Mouse (Mus musculus): ENCODE results near the gene Trpm3. TPM values are rescaled to one million over a fixed set of nuclear protein-coding genes. Genes with fewer than 3 reads are reported as not detected.

Trpm3 gene
- polyA plus RNA-seq, 1 experiment = 0.22 TPM

GRCm38 (mm10) chr19:22883154-22883553 is 744.3 kb downstream of the Trpm3 start:
- no peak overlapping the region for H3K27ac ChIP-seq (ENCODE audit: insufficient read depth, low read length)
- no peaks in the 10 kb centered on the region for H3K36me3 ChIP-seq (ENCODE audit: control insufficient read depth, insufficient read depth, low read length, poor library complexity, severe bottlenecking)
- no peak overlapping the region for H3K9ac ChIP-seq (ENCODE audit: low read depth, poor library complexity, severe bottlenecking)
- H3K4me1 ChIP-seq (ENCODE audit: control insufficient read depth, insufficient read depth, low read length) = no peaks in the 10 kb centered on the region
- H3K4me3 ChIP-seq (ENCODE audit: low read depth, low read length) = no peak overlapping the region
- TF ChIP-seq CTCF (IDR thresholded peaks at IDR 0.05; ENCODE audit: low read depth, low read length) (no peak), POLR2A (IDR thresholded peaks at IDR 0.05; ENCODE audit: insufficient read depth, low read length) (no peak), EP300 (IDR thresholded peaks at IDR 0.05; ENCODE audit: insufficient read depth, low read depth, low read length) (no peak)
- no peaks in the 10 kb centered on the region for H3K27me3 ChIP-seq (ENCODE audit: control insufficient read depth, insufficient read depth, low read length, poor library complexity, severe bottlenecking)
- H3K9me3 ChIP-seq (replicated peaks; ENCODE audit: control insufficient read depth, insufficient read depth, low read length, poor library complexity, severe bottlenecking) = no peaks in the 10 kb centered on the region

GRCm38 (mm10) chr19:22883744-22884317 is 745.0 kb downstream of the Trpm3 start:
- Histone ChIP-seq H3K9ac (ENCODE audit: low read depth, poor library complexity, severe bottlenecking) (no peak overlapping the region), H3K9me3 (replicated peaks; ENCODE audit: control insufficient read depth, insufficient read depth, low read length, poor library complexity, severe bottlenecking) (no peaks in the 10 kb centered on the region), H3K27me3 (ENCODE audit: control insufficient read depth, insufficient read depth, low read length, poor library complexity, severe bottlenecking) (no peaks in the 10 kb centered on the region), H3K4me3 (ENCODE audit: low read depth, low read length) (no peak overlapping the region), H3K36me3 (ENCODE audit: control insufficient read depth, insufficient read depth, low read length, poor library complexity, severe bottlenecking) (no peaks in the 10 kb centered on the region), H3K27ac (ENCODE audit: insufficient read depth, low read length) (no peak overlapping the region), H3K4me1 (ENCODE audit: control insufficient read depth, insufficient read depth, low read length) (no peaks in the 10 kb centered on the region)
- TF ChIP-seq POLR2A (IDR thresholded peaks at IDR 0.05; ENCODE audit: insufficient read depth, low read length) (no peak), CTCF (IDR thresholded peaks at IDR 0.05; ENCODE audit: low read depth, low read length) (peak; percentile 56), EP300 (IDR thresholded peaks at IDR 0.05; ENCODE audit: insufficient read depth, low read depth, low read length) (no peak)

- no peaks in the 10 kb centered on the region for H3K27me3 ChIP-seq (ENCODE audit: control insufficient read depth, insufficient read depth, low read length, poor library complexity, severe bottlenecking)
- H3K4me1 ChIP-seq (ENCODE audit: control insufficient read depth, insufficient read depth, low read length) = no peaks in the 10 kb centered on the region
- no peaks in the 10 kb centered on the region for H3K36me3 ChIP-seq (ENCODE audit: control insufficient read depth, insufficient read depth, low read length, poor library complexity, severe bottlenecking)
- no peaks in the 10 kb centered on the region for H3K9me3 ChIP-seq (replicated peaks; ENCODE audit: control insufficient read depth, insufficient read depth, low read length, poor library complexity, severe bottlenecking)
- TF ChIP-seq CTCF (IDR thresholded peaks at IDR 0.05; ENCODE audit: low read depth, low read length) (peak; percentile 11), EP300 (IDR thresholded peaks at IDR 0.05; ENCODE audit: insufficient read depth, low read depth, low read length) (no peak)
- H3K9ac ChIP-seq (ENCODE audit: low read depth, poor library complexity, severe bottlenecking) = no peak overlapping the region
- H3K4me3 ChIP-seq (ENCODE audit: low read depth, low read length) = no peak overlapping the region
- no peak overlapping the region for H3K27ac ChIP-seq (ENCODE audit: insufficient read depth, low read length)
These were observed 745.5 kb downstream of the Trpm3 start for GRCm38 (mm10) chr19:22884357-22884756.

GRCm38 (mm10) chr19:22885051-22885450 is 746.2 kb downstream of the Trpm3 start:
- TF ChIP-seq CTCF (IDR thresholded peaks at IDR 0.05; ENCODE audit: low read depth, low read length) (no peak), POLR2A (IDR thresholded peaks at IDR 0.05; ENCODE audit: insufficient read depth, low read length) (no peak), EP300 (IDR thresholded peaks at IDR 0.05; ENCODE audit: insufficient read depth, low read depth, low read length) (no peak)
- Histone ChIP-seq H3K27ac (ENCODE audit: insufficient read depth, low read length) (no peak overlapping the region), H3K9me3 (replicated peaks; ENCODE audit: control insufficient read depth, insufficient read depth, low read length, poor library complexity, severe bottlenecking) (no peaks in the 10 kb centered on the region), H3K4me1 (ENCODE audit: control insufficient read depth, insufficient read depth, low read length) (no peaks in the 10 kb centered on the region), H3K9ac (ENCODE audit: low read depth, poor library complexity, severe bottlenecking) (no peak overlapping the region), H3K4me3 (ENCODE audit: low read depth, low read length) (no peak overlapping the region), H3K36me3 (ENCODE audit: control insufficient read depth, insufficient read depth, low read length, poor library complexity, severe bottlenecking) (no peaks in the 10 kb centered on the region), H3K27me3 (ENCODE audit: control insufficient read depth, insufficient read depth, low read length, poor library complexity, severe bottlenecking) (no peaks in the 10 kb centered on the region)

GRCm38 (mm10) chr19:22901892-22902291 is 763.0 kb downstream of the Trpm3 start:
- TF ChIP-seq EP300 (IDR thresholded peaks at IDR 0.05; ENCODE audit: insufficient read depth, low read depth, low read length) (no peak), CTCF (IDR thresholded peaks at IDR 0.05; ENCODE audit: low read depth, low read length) (no peak), POLR2A (IDR thresholded peaks at IDR 0.05; ENCODE audit: insufficient read depth, low read length) (no peak)
- no peaks in the 10 kb centered on the region for H3K9me3 ChIP-seq (replicated peaks; ENCODE audit: control insufficient read depth, insufficient read depth, low read length, poor library complexity, severe bottlenecking)

GRCm38 (mm10) chr19:22902386-22902785 is 763.5 kb downstream of the Trpm3 start:
- Histone ChIP-seq H3K27me3 (ENCODE audit: control insufficient read depth, insufficient read depth, low read length, poor library complexity, severe bottlenecking) (no peaks in the 10 kb centered on the region), H3K4me1 (ENCODE audit: control insufficient read depth, insufficient read depth, low read length) (no peaks in the 10 kb centered on the region), H3K9ac (ENCODE audit: low read depth, poor library complexity, severe bottlenecking) (no peak overlapping the region), H3K27ac (ENCODE audit: insufficient read depth, low read length) (no peak overlapping the region), H3K36me3 (ENCODE audit: control insufficient read depth, insufficient read depth, low read length, poor library complexity, severe bottlenecking) (no peaks in the 10 kb centered on the region), H3K4me3 (ENCODE audit: low read depth, low read length) (no peak overlapping the region), H3K9me3 (replicated peaks; ENCODE audit: control insufficient read depth, insufficient read depth, low read length, poor library complexity, severe bottlenecking) (no peaks in the 10 kb centered on the region)
- no peak for TF ChIP-seq CTCF (IDR thresholded peaks at IDR 0.05; ENCODE audit: low read depth, low read length)
- TF ChIP-seq POLR2A (IDR thresholded peaks at IDR 0.05; ENCODE audit: insufficient read depth, low read length) = no peak
- no peak for TF ChIP-seq EP300 (IDR thresholded peaks at IDR 0.05; ENCODE audit: insufficient read depth, low read depth, low read length)

More at GRCm38 (mm10) chr19:22901892-22902291, 763.0 kb downstream of the Trpm3 start:
- H3K27ac ChIP-seq (ENCODE audit: insufficient read depth, low read length) = no peak overlapping the region
- H3K36me3 ChIP-seq (ENCODE audit: control insufficient read depth, insufficient read depth, low read length, poor library complexity, severe bottlenecking) = no peaks in the 10 kb centered on the region
- no peak overlapping the region for H3K4me3 ChIP-seq (ENCODE audit: low read depth, low read length)
- H3K27me3 ChIP-seq (ENCODE audit: control insufficient read depth, insufficient read depth, low read length, poor library complexity, severe bottlenecking) = no peaks in the 10 kb centered on the region
- no peak overlapping the region for H3K9ac ChIP-seq (ENCODE audit: low read depth, poor library complexity, severe bottlenecking)
- no peaks in the 10 kb centered on the region for H3K4me1 ChIP-seq (ENCODE audit: control insufficient read depth, insufficient read depth, low read length)
